ENCODE assay signal across 21 mouse cellular contexts in the genomic region with DNA sequence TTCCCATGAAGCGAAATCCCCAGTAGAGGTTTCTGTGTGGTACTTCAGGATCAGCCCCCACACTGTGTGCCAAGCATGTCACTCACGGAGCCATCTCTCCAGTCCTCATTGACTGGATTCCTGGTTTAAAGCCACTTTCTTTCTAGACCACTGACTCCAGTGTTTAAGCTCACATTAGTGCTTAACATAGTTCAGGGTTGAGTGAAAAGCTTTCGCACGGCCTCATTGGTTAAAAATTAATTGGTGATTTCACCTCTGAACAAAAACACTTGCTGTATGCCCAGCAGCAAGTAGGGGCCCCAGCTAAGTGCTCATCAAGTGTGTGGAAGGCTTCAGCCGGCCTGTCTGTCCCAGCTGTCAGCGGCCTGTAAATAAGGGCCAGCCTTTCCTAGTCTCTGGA. TPM values are rescaled to one million over a fixed set of nuclear protein-coding genes. Genes with fewer than 3 reads are reported as not detected.
DNase-seq lines count a peak whose midpoint lies in the region; ATAC-seq lines count a peak whose summit lies in the region.
"Had no signal": no experiment of that assay in that cellular context is flagged by ENCODE, and none has a peak within 500 bp of the region (broad histone marks: within the 10 kb centered on the region; RNA-seq: fewer than 3 reads in every experiment).

No protein-coding gene starts in this region.

- no peaks in the 10 kb centered on the region for H3K4me1 ChIP-seq in lung, embryonic 15.5 days
- 0 out of 2 replicates have a peak, but pooled peaks cover 3% of the 10 kb centered on the region for H3K4me1 ChIP-seq in forebrain, embryonic 15.5 days
- H3K4me1 ChIP-seq in stomach, embryonic 15.5 days, result no peaks in the 10 kb centered on the region
- H3K4me1 ChIP-seq: embryonic facial prominence, embryonic 15.5 days; liver, embryonic 12.5 days had no signal

- WGBS in lung, embryonic 15.5 days, result 53% methylated on average over 6 of the region's 6 CpGs
- 22% methylated on average over 6 of the region's 6 CpGs for WGBS in forebrain, embryonic 15.5 days
- WGBS in stomach, embryonic 15.5 days, result 57% methylated on average over 6 of the region's 6 CpGs

- H3K4me2 ChIP-seq in lung, embryonic 15.5 days, result no peak overlapping the region
- H3K4me2 ChIP-seq in forebrain, embryonic 15.5 days (replicated peaks), result no peak overlapping the region
- no peak overlapping the region for H3K4me2 ChIP-seq in stomach, embryonic 15.5 days
- H3K4me2 ChIP-seq: embryonic facial prominence, embryonic 15.5 days; liver, embryonic 12.5 days; midbrain, embryonic 11.5 days had no signal

- no peak overlapping the region for H3K4me3 ChIP-seq in lung, embryonic 15.5 days
- H3K4me3 ChIP-seq in forebrain, embryonic 15.5 days, result no peak overlapping the region
- no peak overlapping the region for H3K4me3 ChIP-seq in stomach, embryonic 15.5 days (replicated peaks)
- H3K4me3 ChIP-seq: embryonic facial prominence, embryonic 15.5 days; liver, embryonic 12.5 days; myocyte had no signal

- intact Hi-C loops in left cerebral cortex, postnatal 25 days (cut with DNase I), result no loop called here

- H3K27ac ChIP-seq in lung, embryonic 15.5 days, result peak overlapping the region; percentile 42; the same call in 1 of the 2 replicates
- no peak overlapping the region for H3K27ac ChIP-seq in forebrain, embryonic 15.5 days (replicated peaks)
- H3K27ac ChIP-seq in stomach, embryonic 15.5 days, result no peak overlapping the region
- H3K27ac ChIP-seq: embryonic facial prominence, embryonic 15.5 days; liver, embryonic 12.5 days had no signal

- H3K27me3 ChIP-seq in lung, embryonic 15.5 days, result no peaks in the 10 kb centered on the region
- no peaks in the 10 kb centered on the region for H3K27me3 ChIP-seq in forebrain, embryonic 15.5 days
- no peaks in the 10 kb centered on the region for H3K27me3 ChIP-seq in stomach, embryonic 15.5 days (replicated peaks)
- H3K27me3 ChIP-seq: embryonic facial prominence, embryonic 15.5 days; liver, embryonic 12.5 days had no signal

- no peaks in the 10 kb centered on the region for H3K36me3 ChIP-seq in lung, embryonic 15.5 days
- no peaks in the 10 kb centered on the region for H3K36me3 ChIP-seq in forebrain, embryonic 15.5 days
- no peaks in the 10 kb centered on the region for H3K36me3 ChIP-seq in stomach, embryonic 15.5 days
- H3K36me3 ChIP-seq: embryonic facial prominence, embryonic 15.5 days; G1E; liver, embryonic 12.5 days had no signal

- H3K9me3 ChIP-seq in lung, embryonic 15.5 days, result no peaks in the 10 kb centered on the region
- H3K9me3 ChIP-seq in forebrain, embryonic 15.5 days, result no peaks in the 10 kb centered on the region
- no peaks in the 10 kb centered on the region for H3K9me3 ChIP-seq in stomach, embryonic 15.5 days
- H3K9me3 ChIP-seq: embryonic facial prominence, embryonic 15.5 days; G1E had no signal

- H3K9ac ChIP-seq in lung, embryonic 15.5 days, result no peak overlapping the region
- H3K9ac ChIP-seq in forebrain, embryonic 15.5 days (replicated peaks), result no peak overlapping the region
- H3K9ac ChIP-seq in stomach, embryonic 15.5 days, result no peak overlapping the region
- H3K9ac ChIP-seq: embryonic facial prominence, embryonic 15.5 days; liver, embryonic 12.5 days had no signal

- no peak for ATAC-seq in lung, embryonic 15.5 days (ENCODE audit: borderline replicate concordance, extremely low read depth, low FRiP score, low TSS enrichment)
- ATAC-seq in forebrain, embryonic 15.5 days (replicated peaks), result peak; percentile 57; the same call in 1 of the 2 replicates
- peak; percentile 47; the same call in 1 of the 2 replicates for ATAC-seq in stomach, embryonic 15.5 days (ENCODE audit: insufficient read depth, low FRiP score, low read depth)
- ATAC-seq: liver, embryonic 12.5 days had no signal

- DNase-seq in lung, postnatal 10 days, result no peak
- peak; percentile 67 for DNase-seq in kidney, adult 9 months
- no peak for DNase-seq in frontal cortex, adult 2 months (ENCODE audit: extremely low spot score in 1 of 2, low spot score in 1 of 2)
- DNase-seq in left cerebral cortex, postnatal 25 days (ENCODE audit: low spot score in 2 of 2), result no peak
- DNase-seq: adrenal gland, postnatal 14 days; cerebellum, adult 9-10 months; lung, postnatal 36 days had no signal

RNA-seq across cellular contexts. Expression of a gene that starts 14.3 kb away (rescaled TPM):
- not detected in 2 replicates for polyA plus RNA-seq in lung, embryonic 15.5 days (2015; fragmentation: Nextera tagmentation; extraction: Ambion mirVana)
- polyA plus RNA-seq in forebrain, embryonic 15.5 days (2015; fragmentation: Nextera tagmentation; extraction: Ambion mirVana), result not detected in 2 replicates
- not detected in 2 replicates for polyA plus RNA-seq in stomach, embryonic 15.5 days (2015; fragmentation: Nextera tagmentation; extraction: Ambion mirVana)
- 0.06 TPM in 1 of 2 replicates, not detected in the other for polyA plus RNA-seq in frontal cortex, adult 2 months (2012; rRNA removed)
- total RNA-seq in left cerebral cortex, postnatal 25 days (2021), result not detected
- total RNA-seq: adrenal gland, postnatal 14 days; G1E; layer of hippocampus, postnatal 14 days; left cerebral cortex, postnatal 14 days had no signal
- polyA plus RNA-seq: G1E; gonadal fat pad, adult 2 months; heart, embryonic 14.5 days; hindbrain, embryonic 11.5 days; liver, embryonic 12.5 days; midbrain, embryonic 11.5 days; urinary bladder, adult 2 months had no signal

RNA-seq across cellular contexts. Expression of a gene that starts 45.0 kb away (rescaled TPM):
- polyA plus RNA-seq in lung, embryonic 15.5 days (2015; fragmentation: Nextera tagmentation; extraction: Ambion mirVana), result 25.3 and 27.4 TPM in 2 replicates
- polyA plus RNA-seq in forebrain, embryonic 15.5 days (2015; fragmentation: Nextera tagmentation; extraction: Ambion mirVana), result 27.7 and 29.5 TPM in 2 replicates
- 27.6 and 30.7 TPM in 2 replicates for polyA plus RNA-seq in stomach, embryonic 15.5 days (2015; fragmentation: Nextera tagmentation; extraction: Ambion mirVana)
- 22.6 and 24.7 TPM in 2 replicates for polyA plus RNA-seq in frontal cortex, adult 2 months (2012; rRNA removed)
- total RNA-seq in left cerebral cortex, postnatal 25 days (2021), result 10 to 100 TPM; 15.9 to 17.3 TPM
